Mouse (Mus musculus): ENCODE results near the gene Daam2.

DNA sequence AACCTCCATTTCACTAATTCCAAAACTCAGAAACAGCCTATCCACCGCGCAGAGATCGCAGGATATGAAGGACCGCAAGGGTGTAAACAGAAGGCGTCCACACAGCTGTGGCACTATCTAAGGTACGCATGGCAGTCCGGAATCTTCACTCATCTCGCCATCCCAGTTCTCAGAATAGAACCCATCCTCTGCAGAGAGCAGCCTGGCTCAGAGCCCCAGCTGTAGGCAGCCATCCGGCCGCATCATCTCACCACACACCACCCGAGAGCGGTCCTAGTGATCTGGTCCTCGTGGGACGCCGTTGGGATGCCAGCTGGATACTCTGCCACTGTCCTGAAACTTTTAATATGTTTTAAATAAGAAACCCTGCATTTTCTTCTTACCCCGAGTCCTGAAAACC lies 54.7 kb downstream of the Daam2 start:
- TF ChIP-seq MAFK (IDR thresholded peaks at IDR 0.05; ENCODE audit: insufficient replicate concordance, low read length) (no peak), ZC3H11A (IDR thresholded peaks at IDR 0.05; ENCODE audit: low read depth, low read length) (no peak), ZKSCAN1 (IDR thresholded peaks at IDR 0.05; ENCODE audit: borderline replicate concordance, low read depth, low read length) (no peak), ZMIZ1 (IDR thresholded peaks at IDR 0.05; ENCODE audit: low read depth, low read length) (no peak), SIN3A (IDR thresholded peaks at IDR 0.05; ENCODE audit: low read length) (no peak), MAZ (IDR thresholded peaks at IDR 0.05; ENCODE audit: low read depth, low read length) (no peak), POLR2A (IDR thresholded peaks at IDR 0.05; ENCODE audit: low read depth, low read length) (no peak), TBP (conservative IDR thresholded peaks at IDR 0.05; ENCODE audit: low read depth, low read length) (no peak), CTCF (conservative IDR thresholded peaks at IDR 0.05 in 1 of 2, IDR thresholded peaks at IDR 0.05 in 1 of 2; ENCODE audit: low read depth in 2 of 2, low read length in 2 of 2) (no peak), ZNF384 (IDR thresholded peaks at IDR 0.05; ENCODE audit: low read depth, low read length) (no peak)
